Mouse (Mus musculus) cerebellum, adult 2 months (tissue): ENCODE measurements at regions not wholly inside any gene's neighbourhood (a gene's known extent, or its start where the extent isn't known, plus 50 kb on each side); places are given as distances from the start of the nearest gene placed in this dataset.

Source experiments
- CTCF ChIP-seq: fragments of 200-500 bp; IDR thresholded peaks from 2 replicates; pipeline ENCODE4 v1.5.1; 2011; ENCODE audit warnings: low read depth, mild to moderate bottlenecking, control low read depth, low read length, moderate library complexity, borderline replicate concordance; ENCODE audit not compliant: insufficient read depth
- POLR2A ChIP-seq: fragments of 200-500 bp; IDR thresholded peaks from 2 replicates; pipeline ENCODE4 v1.6.1; 2011; ENCODE audit warnings: low read length, control low read depth, borderline replicate concordance; ENCODE audit not compliant: insufficient read depth

DNA sequence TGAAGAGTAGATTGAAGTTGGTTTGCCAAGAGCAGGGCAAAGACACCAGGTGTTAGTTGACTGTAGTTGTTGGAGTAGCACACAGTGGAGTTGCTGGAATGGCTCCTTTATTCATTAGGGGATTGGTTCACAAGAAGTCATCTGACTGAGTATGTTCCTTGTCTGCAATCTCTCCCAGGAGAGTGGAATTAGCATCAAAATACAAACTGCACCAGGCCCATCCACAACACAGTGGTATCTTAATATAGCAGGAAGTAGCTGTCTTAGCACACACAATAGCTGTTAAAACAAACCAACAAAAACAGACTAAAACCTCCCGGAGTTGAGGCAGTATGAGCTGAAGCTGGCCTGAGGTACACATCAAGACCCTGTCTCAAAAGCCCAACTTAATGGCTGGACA lies 723.5 kb upstream of the Kdm8 start:
- TF ChIP-seq CTCF (no peak), POLR2A (no peak)
